Mouse (Mus musculus): ENCODE data around the gene Ttll2. TPM values are rescaled to one million over a fixed set of nuclear protein-coding genes. Genes with fewer than 3 reads are reported as not detected.
"Not testable (repeated sequence)": the region's sequence is repeated elsewhere in the genome, so short reads cannot be mapped to it uniquely, and the experiment has no call there.

Gene Ttll2
- polyA plus RNA-seq (2012; ENCODE audit: insufficient read depth, insufficient read length, missing spikeins) = not detected in 2 replicates

- not testable (repeated sequence) for H3K4me1 ChIP-seq (ENCODE audit: control insufficient read depth, insufficient read depth, insufficient read length, low read length); H3K27ac ChIP-seq (replicated peaks; ENCODE audit: low read depth, low read length); H3K4me3 ChIP-seq (ENCODE audit: insufficient read depth, low read depth, low read length)
Measured at GRCm38 (mm10) chr17:7352596-7352995, at the start of gene Ttll2. Ttll2 (minus strand) TSS chr17:7352696.

- H3K27ac ChIP-seq (replicated peaks; ENCODE audit: low read depth, low read length); H3K4me1 ChIP-seq (ENCODE audit: control insufficient read depth, insufficient read depth, insufficient read length, low read length); H3K4me3 ChIP-seq (ENCODE audit: insufficient read depth, low read depth, low read length): not testable (repeated sequence)
Measured at GRCm38 (mm10) chr17:7399770-7400169, 47.3 kb upstream of the Ttll2 start.

- not testable (repeated sequence) for H3K4me1 ChIP-seq (ENCODE audit: control insufficient read depth, insufficient read depth, insufficient read length, low read length); H3K27ac ChIP-seq (replicated peaks; ENCODE audit: low read depth, low read length); H3K4me3 ChIP-seq (ENCODE audit: insufficient read depth, low read depth, low read length)
Measured at GRCm38 (mm10) chr17:7398198-7398847, 45.8 kb upstream of the Ttll2 start.

GRCm38 (mm10) chr17:7397079-7397478 lies 44.6 kb upstream of the Ttll2 start:
- not testable (repeated sequence) for H3K4me3 ChIP-seq (ENCODE audit: insufficient read depth, low read depth, low read length); H3K27ac ChIP-seq (replicated peaks; ENCODE audit: low read depth, low read length); H3K4me1 ChIP-seq (ENCODE audit: control insufficient read depth, insufficient read depth, insufficient read length, low read length)

GRCm38 (mm10) chr17:7396288-7396687 lies 43.8 kb upstream of the Ttll2 start:
- H3K4me3 ChIP-seq (ENCODE audit: insufficient read depth, low read depth, low read length); H3K27ac ChIP-seq (replicated peaks; ENCODE audit: low read depth, low read length); H3K4me1 ChIP-seq (ENCODE audit: control insufficient read depth, insufficient read depth, insufficient read length, low read length): not testable (repeated sequence)

GRCm38 (mm10) chr17:7395671-7396070 lies 43.2 kb upstream of the Ttll2 start:
- H3K4me1 ChIP-seq (ENCODE audit: control insufficient read depth, insufficient read depth, insufficient read length, low read length); H3K27ac ChIP-seq (replicated peaks; ENCODE audit: low read depth, low read length); H3K4me3 ChIP-seq (ENCODE audit: insufficient read depth, low read depth, low read length): not testable (repeated sequence)

GRCm38 (mm10) chr17:7395116-7395515 lies 42.6 kb upstream of the Ttll2 start:
- not testable (repeated sequence) for H3K4me3 ChIP-seq (ENCODE audit: insufficient read depth, low read depth, low read length); H3K4me1 ChIP-seq (ENCODE audit: control insufficient read depth, insufficient read depth, insufficient read length, low read length); H3K27ac ChIP-seq (replicated peaks; ENCODE audit: low read depth, low read length)

GRCm38 (mm10) chr17:7389898-7390297 lies 37.4 kb upstream of the Ttll2 start:
- not testable (repeated sequence) for H3K27ac ChIP-seq (replicated peaks; ENCODE audit: low read depth, low read length); H3K4me3 ChIP-seq (ENCODE audit: insufficient read depth, low read depth, low read length); H3K4me1 ChIP-seq (ENCODE audit: control insufficient read depth, insufficient read depth, insufficient read length, low read length)

- not testable (repeated sequence) for H3K4me1 ChIP-seq (ENCODE audit: control insufficient read depth, insufficient read depth, insufficient read length, low read length); H3K4me3 ChIP-seq (ENCODE audit: insufficient read depth, low read depth, low read length); H3K27ac ChIP-seq (replicated peaks; ENCODE audit: low read depth, low read length)
Measured at GRCm38 (mm10) chr17:7388958-7389356, 36.5 kb upstream of the Ttll2 start.

- not testable (repeated sequence) for H3K4me1 ChIP-seq (ENCODE audit: control insufficient read depth, insufficient read depth, insufficient read length, low read length); H3K4me3 ChIP-seq (ENCODE audit: insufficient read depth, low read depth, low read length); H3K27ac ChIP-seq (replicated peaks; ENCODE audit: low read depth, low read length)
Measured at GRCm38 (mm10) chr17:7388341-7388957, 36.0 kb upstream of the Ttll2 start.

GRCm38 (mm10) chr17:7386016-7386415 lies 33.5 kb upstream of the Ttll2 start:
- not testable (repeated sequence) for H3K27ac ChIP-seq (replicated peaks; ENCODE audit: low read depth, low read length); H3K4me3 ChIP-seq (ENCODE audit: insufficient read depth, low read depth, low read length); H3K4me1 ChIP-seq (ENCODE audit: control insufficient read depth, insufficient read depth, insufficient read length, low read length)

- not testable (repeated sequence) for H3K27ac ChIP-seq (replicated peaks; ENCODE audit: low read depth, low read length); H3K4me3 ChIP-seq (ENCODE audit: insufficient read depth, low read depth, low read length); H3K4me1 ChIP-seq (ENCODE audit: control insufficient read depth, insufficient read depth, insufficient read length, low read length)
Measured at GRCm38 (mm10) chr17:7385364-7385763, 32.9 kb upstream of the Ttll2 start, which contains the start of gene Unc93a2. Unc93a2 (minus strand) TSS chr17:7385464.

- H3K4me3 ChIP-seq (ENCODE audit: insufficient read depth, low read depth, low read length); H3K4me1 ChIP-seq (ENCODE audit: control insufficient read depth, insufficient read depth, insufficient read length, low read length); H3K27ac ChIP-seq (replicated peaks; ENCODE audit: low read depth, low read length): not testable (repeated sequence)
Measured at GRCm38 (mm10) chr17:7383167-7384143, 31.0 kb upstream of the Ttll2 start.

GRCm38 (mm10) chr17:7382711-7383110 lies 30.2 kb upstream of the Ttll2 start:
- H3K27ac ChIP-seq (replicated peaks; ENCODE audit: low read depth, low read length); H3K4me3 ChIP-seq (ENCODE audit: insufficient read depth, low read depth, low read length); H3K4me1 ChIP-seq (ENCODE audit: control insufficient read depth, insufficient read depth, insufficient read length, low read length): not testable (repeated sequence)

- not testable (repeated sequence) for H3K27ac ChIP-seq (replicated peaks; ENCODE audit: low read depth, low read length); H3K4me3 ChIP-seq (ENCODE audit: insufficient read depth, low read depth, low read length); H3K4me1 ChIP-seq (ENCODE audit: control insufficient read depth, insufficient read depth, insufficient read length, low read length)
Measured at GRCm38 (mm10) chr17:7377907-7378306, 25.4 kb upstream of the Ttll2 start.

All from brown adipose tissue, adult 24 weeks (tissue).